ENCODE assay signal across 9 mouse cellular contexts in genomic region chr19:56908472-56909270, GRCm38 (mm10). TPM values are rescaled to one million over a fixed set of nuclear protein-coding genes. Genes with fewer than 3 reads are reported as not detected.
A peak's percentile ranks its signal among the peaks of the same experiment; 100 is the strongest.
DNase-seq lines count a peak whose midpoint lies in the region; ATAC-seq lines count a peak whose summit lies in the region.
"Had no signal": no experiment of that assay in that cellular context is flagged by ENCODE, and none has a peak within 500 bp of the region (broad histone marks: within the 10 kb centered on the region; RNA-seq: fewer than 3 reads in every experiment).

No protein-coding gene starts in this region.

- 71% methylated on average over 17 of the region's 17 CpGs for WGBS in intestine, embryonic 14.5 days
- WGBS in neural tube, embryonic 11.5 days: 72% methylated on average over 17 of the region's 17 CpGs

- H3K4me1 ChIP-seq in intestine, embryonic 14.5 days (replicated peaks; ENCODE audit: control insufficient read depth, insufficient read depth, low read length): peaks cover 4% of the 10 kb centered on the region
- peaks cover 6% of the 10 kb centered on the region; the same call in 1 of the 2 replicates for H3K4me1 ChIP-seq in neural tube, embryonic 11.5 days (ENCODE audit: control insufficient read depth, insufficient read depth, low read length)

- intact Hi-C loops in left cerebral cortex, postnatal 4 days (cut with DNase I): no loop called here

- no peak overlapping the region for H3K4me2 ChIP-seq in intestine, embryonic 14.5 days (ENCODE audit: low read length)
- H3K4me2 ChIP-seq in neural tube, embryonic 11.5 days (ENCODE audit: low read depth): no peak overlapping the region

- H3K27ac ChIP-seq in intestine, embryonic 14.5 days (ENCODE audit: low read depth): no peak overlapping the region
- H3K27ac ChIP-seq in neural tube, embryonic 11.5 days (ENCODE audit: low read depth, low read length): no peak overlapping the region

- no peak overlapping the region for H3K4me3 ChIP-seq in intestine, embryonic 14.5 days (ENCODE audit: low read depth, low read length)
- no peak overlapping the region for H3K4me3 ChIP-seq in neural tube, embryonic 11.5 days (ENCODE audit: low read depth, low read length)

- H3K27me3 ChIP-seq in intestine, embryonic 14.5 days (replicated peaks; ENCODE audit: control insufficient read depth, insufficient read depth, low read length): no peaks in the 10 kb centered on the region
- no peaks in the 10 kb centered on the region for H3K27me3 ChIP-seq in neural tube, embryonic 11.5 days (ENCODE audit: control insufficient read depth, insufficient read depth, low read length)
- H3K27me3 ChIP-seq: Patski had no signal

- peak; percentile 38; the same call in 1 of the 2 replicates for ATAC-seq in intestine, embryonic 14.5 days (replicated peaks; ENCODE audit: low FRiP score, low TSS enrichment, low read depth)
- no peak for ATAC-seq in neural tube, embryonic 11.5 days (ENCODE audit: insufficient read depth, low FRiP score, low TSS enrichment)
- ATAC-seq: Patski had no signal

- peak; percentile 29 to 38 for DNase-seq in cerebellum, adult 18-20 months
- DNase-seq in cerebellum, adult 9-10 months: no peak
- DNase-seq in B cell, adult 2 months: peak; percentile 14 to 27
- peak; percentile 88 for DNase-seq in embryo, embryonic 10 days (ENCODE audit: low spot score)
- DNase-seq in intestine, embryonic 14.5 days (ENCODE audit: low spot score): peak; percentile 84
- DNase-seq in left cerebral cortex, postnatal 4 days: peak; percentile 40
- DNase-seq in neural tube, embryonic 11.5 days (ENCODE audit: low spot score): peak; percentile 77
- DNase-seq in ovary, adult 18-20 months (ENCODE audit: low spot score): no peak

- H3K36me3 ChIP-seq in intestine, embryonic 14.5 days (ENCODE audit: control insufficient read depth, insufficient read depth, low read length): peaks cover 4% of the 10 kb centered on the region; the same call in 1 of the 2 replicates
- H3K36me3 ChIP-seq in neural tube, embryonic 11.5 days (ENCODE audit: control insufficient read depth, insufficient read depth, low read length): no peaks in the 10 kb centered on the region

- no peaks in the 10 kb centered on the region for H3K9me3 ChIP-seq in intestine, embryonic 14.5 days (ENCODE audit: control insufficient read depth, low read length)
- H3K9me3 ChIP-seq in neural tube, embryonic 11.5 days (ENCODE audit: control insufficient read depth, low read length): no peaks in the 10 kb centered on the region

- H3K9ac ChIP-seq in intestine, embryonic 14.5 days (ENCODE audit: low read length): no peak overlapping the region
- no peak overlapping the region for H3K9ac ChIP-seq in neural tube, embryonic 11.5 days (ENCODE audit: low read length)

RNA-seq across cellular contexts. Expression of gene Vwa2, which starts 34.6 kb away (rescaled TPM):
- polyA plus RNA-seq in intestine, embryonic 14.5 days (2014; fragmentation: Nextera tagmentation; extraction: Ambion mirVana): 1.8 and 2.1 TPM in 2 replicates
- total RNA-seq in left cerebral cortex, postnatal 4 days (2021): under 1 TPM; 0.14 to 0.36 TPM
- polyA plus RNA-seq in neural tube, embryonic 11.5 days (2014; fragmentation: Nextera tagmentation; extraction: Ambion mirVana): 0.62 and 1.4 TPM in 2 replicates

Comparison
In these comparisons a context has a peak if more than half of its experiments do, and no peak if none do; other contexts are left out.
1. DNase-seq: peak in cerebellum, adult 18-20 months (2 of 2), B cell, adult 2 months (2 of 2), embryo, embryonic 10 days (single experiment), intestine, embryonic 14.5 days (single experiment), left cerebral cortex, postnatal 4 days (single experiment) and neural tube, embryonic 11.5 days (single experiment); none in cerebellum, adult 9-10 months (single experiment) and ovary, adult 18-20 months (single experiment).